8 mouse cellular contexts compared by ENCODE assay signal in genomic region chr1:166360157-166360855, GRCm38 (mm10). TPM values are rescaled to one million over a fixed set of nuclear protein-coding genes. Genes with fewer than 3 reads are reported as not detected.
DNase-seq lines count a peak whose midpoint lies in the region; ATAC-seq lines count a peak whose summit lies in the region.

No protein-coding gene starts in this region.

- ATAC-seq in midbrain, embryonic 12.5 days (ENCODE audit: low FRiP score, low read depth), result peak; percentile 92

- peak; percentile 79 to 93 for DNase-seq in adrenal gland, adult (ENCODE audit: inconsistent age in 2 of 2, low spot score in 1 of 2)
- peak; percentile 85 for DNase-seq in embryo, embryonic 10.5 days (ENCODE audit: low spot score)
- peak; percentile 89 for DNase-seq in gastrocnemius, postnatal 14 days
- DNase-seq in kidney, adult 18-20 months, result peak; percentile 87
- DNase-seq in left cerebral cortex, postnatal 4 days, result peak; percentile 94
- peak; percentile 98 for DNase-seq in right cerebral cortex, postnatal 4 days
- peak; percentile 68 for DNase-seq in yolk sac, embryonic 10.5 days (ENCODE audit: low spot score)

- no peak overlapping the region for H3K4me2 ChIP-seq in midbrain, embryonic 12.5 days (replicated peaks)

- WGBS in midbrain, embryonic 12.5 days, result 23% methylated on average over 14 of the region's 14 CpGs

- H3K27me3 ChIP-seq in midbrain, embryonic 12.5 days, result no peaks in the 10 kb centered on the region

- H3K4me1 ChIP-seq in midbrain, embryonic 12.5 days, result no peaks in the 10 kb centered on the region

- no peaks in the 10 kb centered on the region for H3K36me3 ChIP-seq in midbrain, embryonic 12.5 days

- H3K4me3 ChIP-seq in midbrain, embryonic 12.5 days, result no peak overlapping the region

- H3K9ac ChIP-seq in midbrain, embryonic 12.5 days (replicated peaks), result no peak overlapping the region

- H3K9me3 ChIP-seq in midbrain, embryonic 12.5 days, result no peaks in the 10 kb centered on the region

- intact Hi-C loops in gastrocnemius, postnatal 14 days (cut with DNase I; ENCODE audit: low total_unique reads), result loop anchor here (5.0 to 10.0 kb wide), 2 partner anchors 198 to 586 kb away; no protein-coding TSS in a partner anchor
- intact Hi-C loops in left cerebral cortex, postnatal 4 days (cut with DNase I), result loop anchor here (5.0 to 10.0 kb wide), 2 partner anchors 198 to 586 kb away; no protein-coding TSS in a partner anchor

- H3K27ac ChIP-seq in midbrain, embryonic 12.5 days (replicated peaks), result no peak overlapping the region

RNA-seq across cellular contexts. Expression of gene Tada1, which starts 18.6 kb away (rescaled TPM):
- 1 to 10 TPM; 7.5 to 8.7 TPM for total RNA-seq in gastrocnemius, postnatal 14 days (2021)
- 10 to 100 TPM; 43.5 to 43.8 TPM for total RNA-seq in left cerebral cortex, postnatal 4 days (2021)
- 63.4 and 65.4 TPM in 2 replicates for polyA plus RNA-seq in midbrain, embryonic 12.5 days (2016; fragmentation: Nextera tagmentation; extraction: Ambion mirVana)

RNA-seq across cellular contexts. Expression of gene Pogk, which starts 49.4 kb away (rescaled TPM):
- total RNA-seq in gastrocnemius, postnatal 14 days (2021), result 1 to 10 TPM; 4.4 to 6.4 TPM
- total RNA-seq in left cerebral cortex, postnatal 4 days (2021), result 10 to 100 TPM; 85.2 to 91.1 TPM
- 51.2 and 58.0 TPM in 2 replicates for polyA plus RNA-seq in midbrain, embryonic 12.5 days (2016; fragmentation: Nextera tagmentation; extraction: Ambion mirVana)

Comparison
In these comparisons a context has a peak if more than half of its experiments do, and no peak if none do; other contexts are left out.
1. RNA of gene Tada1, which starts 18.6 kb away (total RNA-seq): 43.5 to 43.8 TPM in left cerebral cortex, postnatal 4 days; 7.5 to 8.7 TPM in gastrocnemius, postnatal 14 days; every median in the first group is over 4 times any median in the second.
2. RNA of gene Pogk, which starts 49.4 kb away (total RNA-seq): 85.2 to 91.1 TPM in left cerebral cortex, postnatal 4 days; 4.4 to 6.4 TPM in gastrocnemius, postnatal 14 days; every median in the first group is over 10 times any median in the second.
3. Peak in every context shown above with its lines, with median percentiles within 50 percentile points of each other: DNase-seq.